Mouse (Mus musculus) A20 (cell line): ENCODE measurements around the gene Naga.

Source experiments
- DNase-seq: peaks from one replicate; pipeline ENCODE4 v3.0.0-alpha.2; 2011; ENCODE audit warnings: low read depth, low spot score

Naga gene

GRCm38 (mm10) chr15:82339150-82339549 is 425 bp upstream of the Naga start:
- DNase-seq: no peak

DNA sequence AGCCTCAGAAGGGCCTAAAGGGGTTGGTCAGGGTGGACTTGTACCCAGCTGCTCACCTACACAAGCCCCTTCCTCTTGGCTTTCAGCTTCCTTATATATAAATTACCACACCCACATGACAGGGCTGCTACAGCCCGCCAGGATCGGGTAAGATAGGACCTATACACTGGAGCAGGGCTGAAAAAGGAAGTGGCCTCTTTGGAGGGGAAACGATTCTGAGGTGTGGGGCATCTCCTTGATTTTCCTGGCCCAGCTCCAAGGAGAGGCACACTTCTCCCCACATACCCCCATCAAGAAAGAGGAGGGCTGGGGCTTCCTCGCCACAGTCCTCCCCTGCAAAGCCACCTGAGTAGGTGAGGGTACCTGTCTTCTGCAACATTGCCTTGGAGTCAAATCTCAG is 850 bp downstream of the Naga start:
- DNase-seq: peak; percentile 61

DNA sequence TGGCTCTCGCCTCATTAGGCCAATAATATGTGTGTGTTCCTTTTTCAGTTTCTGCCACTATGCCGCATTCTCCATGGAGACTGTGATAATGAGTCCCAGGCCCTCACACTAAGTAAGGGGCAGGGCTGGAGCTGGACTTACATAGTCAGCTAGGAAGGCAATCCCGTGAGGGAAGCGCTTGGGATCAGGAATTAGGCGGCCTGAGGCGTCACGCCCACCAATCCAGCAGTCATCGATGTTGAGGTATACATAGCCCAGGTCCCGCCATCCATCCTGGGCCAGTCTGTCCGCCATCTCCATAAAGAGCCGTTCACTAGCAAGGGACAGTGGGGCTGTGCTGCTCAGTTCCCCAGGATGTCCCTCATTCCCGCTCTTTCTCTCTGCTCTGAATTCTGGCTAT is 2.1 kb downstream of the Naga start:
- no peak for DNase-seq

GRCm38 (mm10) chr15:82335194-82335593 is 3.5 kb downstream of the Naga start:
- DNase-seq: no peak

- no peak for DNase-seq
Observed at GRCm38 (mm10) chr15:82325382-82325781, 13.3 kb downstream of the Naga start.

- no peak for DNase-seq
Observed at GRCm38 (mm10) chr15:82322195-82322594, 16.5 kb downstream of the Naga start.

DNA sequence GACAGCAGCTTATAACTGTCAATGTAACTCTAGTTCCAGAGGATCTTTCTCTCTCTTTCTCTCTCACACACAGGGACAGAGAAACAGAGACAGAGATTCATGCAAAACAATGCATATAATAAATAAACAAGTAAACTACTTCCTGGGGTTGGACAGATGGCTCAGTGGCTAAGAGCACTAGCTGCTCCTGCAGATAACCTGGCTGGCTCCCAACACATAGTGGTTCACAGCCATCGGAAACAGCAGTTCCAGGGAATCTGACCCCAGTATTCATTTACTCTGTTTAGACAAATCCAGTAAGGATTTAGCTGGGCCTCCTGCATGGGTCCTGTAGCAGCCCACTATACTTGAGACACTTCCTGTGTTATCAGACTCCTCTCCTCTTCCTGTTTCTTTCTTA is 19.1 kb downstream of the Naga start:
- DNase-seq: no peak

DNA sequence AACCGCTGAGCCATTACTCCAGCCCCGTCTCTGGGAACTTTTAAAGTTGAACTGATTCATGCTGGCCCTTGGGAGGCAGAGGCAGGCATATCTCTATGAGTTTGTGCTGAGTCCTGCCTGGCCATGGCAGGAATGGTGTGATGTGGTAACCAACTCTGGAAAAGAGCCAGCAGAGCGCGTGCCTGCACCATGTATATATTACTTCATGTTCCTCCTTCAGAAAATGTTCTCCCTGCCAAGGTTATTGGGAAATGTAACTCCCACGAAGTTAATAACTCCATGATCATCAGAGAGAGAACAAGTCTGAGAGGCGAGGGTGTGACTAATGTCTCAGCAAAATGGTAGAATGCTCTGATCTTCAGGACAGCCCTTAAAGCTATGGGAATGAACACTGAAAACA is 20.9 kb downstream of the Naga start:
- no peak for DNase-seq

- no peak for DNase-seq
Observed at GRCm38 (mm10) chr15:82308416-82308815, 30.3 kb downstream of the Naga start.

DNA sequence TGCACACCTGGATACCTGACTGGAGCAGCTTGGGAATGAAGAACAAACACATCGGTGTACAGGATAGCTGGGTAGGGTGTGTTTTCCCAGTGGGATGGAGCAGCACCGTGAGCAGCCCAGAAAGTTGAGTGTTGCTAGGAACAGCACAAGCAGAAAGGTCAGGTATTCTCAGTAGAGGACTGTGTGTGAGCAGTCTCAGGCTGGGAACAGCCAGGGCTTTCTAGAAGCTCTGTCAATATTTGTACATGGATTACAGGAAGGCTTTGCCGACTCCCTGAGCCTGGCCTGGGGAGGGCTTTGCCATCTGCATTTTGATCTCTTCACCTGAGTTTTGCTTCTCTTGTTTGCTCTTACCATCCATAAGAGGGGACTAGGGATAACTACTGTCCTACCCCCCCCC is 31.6 kb downstream of the Naga start:
- DNase-seq: no peak

GRCm38 (mm10) chr15:82298764-82299561 is 39.8 kb downstream of the Naga start, which contains the start of gene Wbp2nl:
Gene Wbp2nl (plus strand): TSS chr15:82298954.
- no peak for DNase-seq

GRCm38 (mm10) chr15:82294059-82294458 is 44.7 kb downstream of the Naga start:
- peak; percentile 30 for DNase-seq

DNA sequence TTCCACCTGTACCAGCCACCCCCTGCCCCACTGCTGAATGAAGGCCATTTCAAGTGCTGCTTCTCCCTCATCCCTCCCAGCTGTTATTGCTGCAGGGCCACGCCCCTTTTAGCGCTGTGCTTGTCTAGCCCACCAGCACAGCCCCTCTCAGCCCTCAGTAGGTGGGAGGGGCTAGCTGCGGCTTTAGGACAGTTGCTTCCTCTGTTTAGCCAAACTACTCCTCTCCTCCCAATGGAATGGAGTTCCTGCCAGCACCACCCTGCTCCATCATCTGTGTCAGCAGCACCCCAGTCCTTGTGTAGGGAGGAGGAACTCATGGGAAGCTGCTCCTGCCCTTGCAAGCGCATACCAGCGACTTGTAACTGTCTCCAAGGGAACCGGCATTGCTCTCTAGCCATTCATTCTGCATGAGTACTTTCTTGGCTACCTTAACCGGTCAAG is 45.4 kb downstream of the Naga start:
- DNase-seq: no peak

DNA sequence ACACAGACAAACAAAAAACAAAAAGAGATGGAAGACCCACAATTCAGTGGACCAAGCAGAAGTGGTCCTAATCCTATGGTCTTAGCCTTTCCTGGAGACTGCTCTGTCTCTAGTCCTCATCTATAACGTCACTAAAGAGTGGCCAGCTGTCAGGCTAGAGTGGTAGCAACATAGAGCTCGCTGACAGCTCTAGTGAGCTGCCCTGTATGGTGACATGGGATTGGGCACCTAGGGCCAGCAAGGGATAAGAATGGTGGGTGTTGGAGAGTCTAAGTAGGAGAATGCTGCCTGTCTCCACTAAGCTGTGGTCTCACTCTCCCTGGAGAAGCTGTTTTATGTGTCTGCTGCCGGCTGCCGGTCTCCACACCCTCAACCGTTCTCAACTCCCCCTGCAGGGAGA is 45.9 kb downstream of the Naga start:
- DNase-seq: no peak

DNA sequence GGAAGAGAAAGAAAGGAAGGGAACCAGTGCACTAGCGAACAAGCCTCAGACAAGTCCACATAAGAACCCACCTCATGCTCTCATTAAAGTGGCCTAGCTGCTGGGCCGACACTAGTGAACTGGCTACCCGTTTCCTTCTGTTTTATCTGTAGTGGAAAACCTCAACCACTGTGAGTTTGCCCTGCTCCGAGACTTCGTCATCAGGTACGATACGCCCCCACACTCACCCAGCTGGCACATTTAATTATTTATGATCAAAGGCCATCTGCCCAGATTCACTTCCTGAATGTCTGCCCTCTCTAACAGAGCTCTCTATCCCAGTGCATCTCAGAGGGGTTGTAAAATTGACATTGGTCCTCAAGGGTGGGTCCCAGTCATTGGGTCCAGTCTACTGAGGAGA is 48.5 kb downstream of the Naga start:
- DNase-seq: no peak

DNA sequence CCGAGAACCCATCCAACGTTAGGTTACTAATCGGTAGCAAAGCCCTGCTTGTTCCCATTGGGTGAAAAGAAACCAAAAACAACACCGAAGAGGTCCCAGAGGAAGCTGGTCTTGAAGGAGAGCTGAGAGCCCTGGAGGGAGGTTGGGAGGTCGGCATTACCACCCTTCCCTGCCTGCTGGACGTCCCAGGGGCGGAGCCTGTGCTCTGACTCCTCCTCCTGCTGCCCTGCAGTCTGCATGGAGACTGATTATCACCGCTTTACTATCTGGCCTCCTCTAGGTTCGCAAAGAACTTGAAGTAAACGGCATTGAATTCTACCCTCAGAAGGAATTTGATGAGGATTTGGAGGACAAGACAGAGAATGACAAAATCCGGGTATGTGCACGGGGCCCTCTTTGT is 52.6 kb downstream of the Naga start:
- DNase-seq: no peak

- DNase-seq: no peak
Observed at GRCm38 (mm10) chr15:82280638-82281037, 58.1 kb downstream of the Naga start.
